Mouse (Mus musculus): ENCODE measurements at regions not wholly inside any gene's neighbourhood (a gene's known extent, or its start where the extent isn't known, plus 50 kb on each side); places are given as distances from the start of the nearest gene placed in this dataset.

GRCm38 (mm10) chr10:117519670-117520535 lies 109.4 kb upstream of the Cpm start:
- TF ChIP-seq CTCF (IDR thresholded peaks at IDR 0.05; ENCODE audit: borderline replicate concordance, insufficient read depth, low read length) (no peak), POLR2A (IDR thresholded peaks at IDR 0.05; ENCODE audit: low read depth, low read length) (no peak)
